Mouse (Mus musculus) small intestine, adult 2 months (tissue): ENCODE data around the gene Saxo1. TPM values are rescaled to one million over a fixed set of nuclear protein-coding genes. Genes with fewer than 3 reads are reported as not detected.

Experiments used
- H3K27ac ChIP-seq: fragments of 200-500 bp; 2 replicates; pipeline ENCODE4 v1.5.1; 2012; ENCODE audit warnings: low read depth, low read length, control low read depth, inconsistent platforms; ENCODE audit not compliant: insufficient read depth
- H3K27me3 ChIP-seq: fragments of 200-500 bp; 2 replicates; pipeline ENCODE4 v1.6.1; 2012; ENCODE audit warnings: mild to moderate bottlenecking, moderate library complexity, low read length, inconsistent platforms; ENCODE audit not compliant: control insufficient read depth, insufficient read depth
- H3K36me3 ChIP-seq: fragments of 200-500 bp; 2 replicates; pipeline ENCODE4 v1.6.1; 2012; ENCODE audit warnings: mild to moderate bottlenecking, low read length, control low read depth, inconsistent platforms; ENCODE audit not compliant: control insufficient read depth, insufficient read depth
- H3K4me1 ChIP-seq: fragments of 200-500 bp; 2 replicates; pipeline ENCODE4 v1.6.1; 2012; ENCODE audit warnings: low read length, inconsistent platforms, mixed read lengths; ENCODE audit not compliant: control insufficient read depth, insufficient read depth, insufficient read length
- H3K4me3 ChIP-seq: fragments of 200-500 bp; 2 replicates; pipeline ENCODE4 v1.5.1; 2012; ENCODE audit warnings: low read depth, mild to moderate bottlenecking, control low read depth, inconsistent platforms, low read length, moderate library complexity
- CTCF ChIP-seq: fragments of 200-500 bp; IDR thresholded peaks from 2 replicates; pipeline ENCODE4 v1.5.1; 2012; ENCODE audit warnings: low read depth, mild to moderate bottlenecking, control low read depth, inconsistent platforms, low read length, moderate library complexity, mixed read lengths; ENCODE audit not compliant: insufficient replicate concordance, insufficient read length; ENCODE audit errors: extremely low read depth
- POLR2A ChIP-seq: fragments of 200-500 bp; IDR thresholded peaks from 2 replicates; pipeline ENCODE4 v1.6.1; 2012; ENCODE audit warnings: low read depth, mild to moderate bottlenecking, control low read depth, inconsistent platforms, low read length, moderate library complexity
- WGBS: fragments of 180-500 bp; shearing (Covaris S2); methylation state at CpG from one replicate; pipeline ENCODE4 v1.1.7; 2018; 5-methylcytosine and 5-hydroxymethylcytosine counted together
- polyA plus RNA-seq: library from polyadenylated mRNA; depleted of rRNA; stranded (reverse); fragments of >200 nt; gene quantifications from 2 replicates; pipeline ENCODE4 v1.2.3, GENCODE M21; 2012

Gene Saxo1
- polyA plus RNA-seq, 1 experiment: not detected

GRCm38 (mm10) chr4:86489128-86489527 is 69.0 kb downstream of the Saxo1 start:
- no peaks in the 10 kb centered on the region for H3K27me3 ChIP-seq
- H3K27ac ChIP-seq: no peak overlapping the region
- H3K36me3 ChIP-seq: no peaks in the 10 kb centered on the region
- TF ChIP-seq CTCF (no peak), POLR2A (no peak)
- H3K4me3 ChIP-seq: no peak overlapping the region
- H3K4me1 ChIP-seq: no peaks in the 10 kb centered on the region
- WGBS: 67% methylated on average over 5 of the region's 5 CpGs

- no peaks in the 10 kb centered on the region for H3K27me3 ChIP-seq
- no peak for TF ChIP-seq POLR2A
- TF ChIP-seq CTCF: no peak
- H3K27ac ChIP-seq: no peak overlapping the region
- H3K4me1 ChIP-seq: no peaks in the 10 kb centered on the region
- H3K36me3 ChIP-seq: no peaks in the 10 kb centered on the region
- WGBS: 81% methylated on average over 2 of the region's 2 CpGs
- no peak overlapping the region for H3K4me3 ChIP-seq
Observed at GRCm38 (mm10) chr4:86486901-86487300, 71.2 kb downstream of the Saxo1 start.

GRCm38 (mm10) chr4:86486491-86486890 is 71.6 kb downstream of the Saxo1 start:
- Histone ChIP-seq H3K4me1 (no peaks in the 10 kb centered on the region), H3K36me3 (no peaks in the 10 kb centered on the region), H3K4me3 (no peak overlapping the region), H3K27ac (no peak overlapping the region), H3K27me3 (no peaks in the 10 kb centered on the region)
- 86% methylated on average over 4 of the region's 4 CpGs for WGBS
- TF ChIP-seq POLR2A: no peak
- no peak for TF ChIP-seq CTCF

- H3K4me3 ChIP-seq: no peak overlapping the region
- TF ChIP-seq POLR2A (no peak), CTCF (no peak)
- no peaks in the 10 kb centered on the region for H3K4me1 ChIP-seq
- no peak overlapping the region for H3K27ac ChIP-seq
- 31% methylated on average over 6 of the region's 6 CpGs for WGBS
- H3K36me3 ChIP-seq: no peaks in the 10 kb centered on the region
- H3K27me3 ChIP-seq: no peaks in the 10 kb centered on the region
Observed at GRCm38 (mm10) chr4:86485052-86485451, 73.1 kb downstream of the Saxo1 start.

GRCm38 (mm10) chr4:86483686-86484085 is 74.4 kb downstream of the Saxo1 start:
- Histone ChIP-seq H3K27me3 (no peaks in the 10 kb centered on the region), H3K27ac (no peak overlapping the region), H3K36me3 (no peaks in the 10 kb centered on the region), H3K4me1 (no peaks in the 10 kb centered on the region), H3K4me3 (no peak overlapping the region)
- TF ChIP-seq CTCF (no peak), POLR2A (no peak)
- 75% methylated on average over 8 of the region's 8 CpGs for WGBS

GRCm38 (mm10) chr4:86483013-86483615 is 75.0 kb downstream of the Saxo1 start:
- WGBS: 86% methylated on average over 6 of the region's 6 CpGs
- Histone ChIP-seq H3K27ac (no peak overlapping the region), H3K4me1 (no peaks in the 10 kb centered on the region), H3K4me3 (no peak overlapping the region), H3K27me3 (no peaks in the 10 kb centered on the region), H3K36me3 (no peaks in the 10 kb centered on the region)
- no peak for TF ChIP-seq CTCF

GRCm38 (mm10) chr4:86480891-86481290 is 77.2 kb downstream of the Saxo1 start:
- 79% methylated on average over 3 of the region's 3 CpGs for WGBS
- no peaks in the 10 kb centered on the region for H3K27me3 ChIP-seq
- no peaks in the 10 kb centered on the region for H3K36me3 ChIP-seq
- H3K4me1 ChIP-seq: no peaks in the 10 kb centered on the region
- H3K4me3 ChIP-seq: no peak overlapping the region
- TF ChIP-seq POLR2A (no peak), CTCF (no peak)
- H3K27ac ChIP-seq: no peak overlapping the region

- H3K27ac ChIP-seq: no peak overlapping the region
- WGBS: 96% methylated on average over 5 of the region's 5 CpGs
- no peaks in the 10 kb centered on the region for H3K4me1 ChIP-seq
- no peaks in the 10 kb centered on the region for H3K36me3 ChIP-seq
- H3K4me3 ChIP-seq: no peak overlapping the region
- H3K27me3 ChIP-seq: no peaks in the 10 kb centered on the region
- TF ChIP-seq CTCF: no peak
- no peak for TF ChIP-seq POLR2A
Observed at GRCm38 (mm10) chr4:86464808-86465207, 93.3 kb downstream of the Saxo1 start.
